Mouse (Mus musculus): ENCODE measurements around the gene BC030867.

Gene BC030867

DNA sequence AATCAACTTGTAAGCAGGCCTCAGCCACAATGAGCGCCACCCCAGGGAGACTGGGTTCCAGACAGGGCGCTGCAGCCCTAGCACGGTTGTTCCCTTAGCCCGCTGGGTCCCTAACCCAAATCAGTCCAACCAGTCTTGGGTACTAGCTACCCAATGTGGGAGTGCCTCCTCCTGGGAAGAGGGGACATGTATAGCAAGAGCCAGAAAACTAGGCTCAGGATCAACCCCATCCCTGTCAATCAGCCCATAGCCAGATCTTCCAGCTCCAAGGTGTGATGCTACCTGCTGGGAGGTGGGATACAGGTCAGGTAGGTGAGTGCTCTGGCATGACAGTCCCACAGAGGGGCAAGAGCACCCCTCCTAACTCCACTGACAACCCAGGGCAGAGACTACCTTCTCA is 41.5 kb downstream of the BC030867 start:
- DNase-seq (ENCODE audit: low read depth, low spot score) = no peak

DNA sequence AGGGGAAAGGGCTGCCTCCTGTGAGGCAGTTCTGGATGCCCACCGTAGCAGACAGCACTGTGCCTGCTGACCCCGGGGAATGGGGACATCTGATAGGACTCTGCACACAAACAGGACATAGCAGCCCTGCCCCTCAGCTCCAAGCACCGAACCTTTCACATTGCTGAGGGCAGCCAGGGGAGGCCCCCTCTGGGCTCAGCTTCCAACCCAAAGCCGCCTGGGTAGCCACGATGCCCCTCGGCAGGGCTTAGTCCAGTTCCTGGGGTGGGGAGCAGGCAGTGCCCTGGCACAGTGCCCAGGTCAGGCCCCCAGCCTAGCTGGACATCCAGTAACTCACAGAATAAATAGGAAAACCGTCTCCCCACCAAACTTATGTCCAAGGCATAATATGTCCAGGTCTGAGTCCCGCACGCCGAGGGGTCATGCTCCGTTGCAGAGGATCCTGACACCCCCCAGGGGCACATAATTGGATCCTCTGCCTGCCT is 42.4 kb downstream of the BC030867 start:
- DNase-seq (ENCODE audit: low read depth, low spot score) = no peak

DNA sequence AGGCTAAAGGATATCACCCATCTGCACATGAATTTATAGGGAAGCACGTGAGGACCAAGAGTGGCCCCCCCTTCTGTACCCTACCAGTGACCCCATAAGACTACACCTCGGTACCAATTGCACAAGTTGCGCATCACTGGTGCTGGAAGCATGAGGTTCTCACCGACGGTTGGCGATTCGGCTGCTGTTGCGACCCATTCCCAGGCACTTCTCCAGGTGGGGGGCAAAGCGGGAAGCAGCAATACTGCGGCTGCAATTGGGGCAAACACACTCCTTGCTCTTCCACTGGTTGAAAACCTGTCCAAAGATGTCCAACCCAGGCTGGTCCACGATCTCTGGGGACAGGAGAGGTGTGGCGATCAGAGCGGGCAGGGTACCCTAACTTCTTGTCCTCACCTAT is 45.3 kb downstream of the BC030867 start:
- no peak for DNase-seq (ENCODE audit: low read depth, low spot score)

DNA sequence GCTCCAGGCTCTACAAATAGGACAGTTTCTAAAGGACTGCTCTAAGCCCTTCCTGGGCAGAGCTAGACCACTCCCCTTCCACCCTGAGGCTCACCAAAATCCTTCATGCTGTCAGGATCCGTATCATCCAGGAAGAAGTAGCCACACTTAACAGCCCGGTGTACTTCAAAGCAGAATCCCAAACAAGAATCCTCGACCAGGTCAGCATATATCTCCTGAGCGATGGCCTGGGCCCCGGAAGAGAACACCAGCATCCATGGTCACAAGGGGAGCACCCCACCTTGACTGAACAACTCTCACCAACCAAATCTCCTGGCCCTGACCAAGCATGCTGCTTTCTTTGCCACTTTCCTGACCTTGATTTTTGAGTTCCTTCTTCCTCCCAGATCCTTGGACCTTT is 45.7 kb downstream of the BC030867 start:
- DNase-seq (ENCODE audit: low read depth, low spot score) = no peak

DNA sequence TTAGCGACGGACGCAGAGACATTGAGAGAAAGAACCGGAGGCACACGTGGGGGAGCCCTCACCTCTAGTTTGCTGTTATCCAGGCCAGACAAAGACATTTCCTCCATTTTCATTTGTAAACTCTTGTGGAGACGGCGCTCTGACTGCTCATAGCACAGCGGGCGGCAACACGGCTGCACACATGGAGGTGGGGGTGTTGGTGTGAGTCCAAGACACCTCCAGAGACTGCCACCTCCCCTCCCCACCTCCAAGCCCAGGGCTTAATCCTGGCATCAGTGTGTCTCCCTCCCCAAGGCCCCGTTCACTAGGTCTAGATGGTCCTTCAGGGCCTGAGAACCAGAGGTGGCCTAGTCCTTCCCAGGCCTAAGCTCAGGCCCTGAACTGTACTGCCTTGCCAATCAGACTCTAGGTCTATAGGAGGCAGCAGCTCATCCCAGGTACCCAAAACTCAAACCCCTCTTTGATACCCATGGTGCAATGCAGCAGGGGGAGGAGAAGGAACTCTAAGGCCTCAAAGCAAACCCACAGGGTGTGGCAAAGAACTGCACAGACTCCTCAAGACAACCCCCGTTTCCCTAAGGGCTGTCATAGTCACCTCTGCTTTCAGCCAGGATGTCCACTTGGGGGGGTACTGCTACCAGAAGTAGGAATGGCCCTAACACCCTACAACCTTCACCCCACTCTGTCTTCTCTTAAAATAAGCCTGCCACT is 46.4 kb downstream of the BC030867 start:
- DNase-seq (ENCODE audit: low read depth, low spot score) = peak; percentile 70

DNA sequence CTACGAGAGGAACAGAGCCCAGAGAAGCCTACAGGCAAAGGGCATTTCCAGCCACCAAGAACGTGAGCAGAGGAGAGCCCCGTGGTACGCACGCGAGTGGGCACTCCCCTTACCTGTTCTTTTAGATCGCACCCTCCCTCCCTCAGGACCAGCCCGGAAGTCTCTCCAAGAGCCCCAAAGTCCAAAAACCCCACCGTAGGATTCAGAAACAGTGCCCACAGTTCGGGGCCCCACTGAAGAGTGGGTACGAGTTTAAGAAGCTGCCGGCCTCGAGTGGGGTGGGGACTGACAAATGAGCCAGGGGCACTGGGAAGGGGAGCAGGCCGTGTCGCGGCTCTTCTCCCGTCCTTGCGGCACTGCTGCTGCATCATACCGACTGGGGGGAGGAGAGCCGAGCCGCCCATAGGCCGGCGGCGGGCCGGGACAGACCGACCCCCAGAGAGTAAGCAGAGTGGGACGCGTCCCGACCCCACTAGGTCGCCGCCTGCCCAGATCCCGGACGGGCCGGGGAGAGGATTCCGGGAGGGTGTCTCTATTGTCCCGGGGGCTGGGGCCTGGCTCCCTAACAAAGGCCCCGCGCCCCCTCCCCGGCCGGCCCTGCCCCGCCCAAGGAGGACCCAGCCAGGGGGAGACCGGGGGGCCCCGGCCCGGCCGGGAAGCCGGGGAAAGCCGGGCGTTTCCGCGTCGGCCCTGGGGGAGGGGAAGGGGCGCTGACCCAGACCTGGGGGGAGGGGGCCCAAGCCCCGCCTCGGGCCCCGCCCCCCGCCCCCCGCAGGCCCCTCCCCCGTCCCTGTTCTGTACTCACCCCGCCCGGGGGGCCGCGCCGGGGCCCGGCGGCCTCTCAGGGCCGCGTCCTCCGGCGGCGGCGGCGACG is 47.2 kb downstream of the BC030867 start:
- peak; percentile 58 for DNase-seq (ENCODE audit: low read depth, low spot score)

DNA sequence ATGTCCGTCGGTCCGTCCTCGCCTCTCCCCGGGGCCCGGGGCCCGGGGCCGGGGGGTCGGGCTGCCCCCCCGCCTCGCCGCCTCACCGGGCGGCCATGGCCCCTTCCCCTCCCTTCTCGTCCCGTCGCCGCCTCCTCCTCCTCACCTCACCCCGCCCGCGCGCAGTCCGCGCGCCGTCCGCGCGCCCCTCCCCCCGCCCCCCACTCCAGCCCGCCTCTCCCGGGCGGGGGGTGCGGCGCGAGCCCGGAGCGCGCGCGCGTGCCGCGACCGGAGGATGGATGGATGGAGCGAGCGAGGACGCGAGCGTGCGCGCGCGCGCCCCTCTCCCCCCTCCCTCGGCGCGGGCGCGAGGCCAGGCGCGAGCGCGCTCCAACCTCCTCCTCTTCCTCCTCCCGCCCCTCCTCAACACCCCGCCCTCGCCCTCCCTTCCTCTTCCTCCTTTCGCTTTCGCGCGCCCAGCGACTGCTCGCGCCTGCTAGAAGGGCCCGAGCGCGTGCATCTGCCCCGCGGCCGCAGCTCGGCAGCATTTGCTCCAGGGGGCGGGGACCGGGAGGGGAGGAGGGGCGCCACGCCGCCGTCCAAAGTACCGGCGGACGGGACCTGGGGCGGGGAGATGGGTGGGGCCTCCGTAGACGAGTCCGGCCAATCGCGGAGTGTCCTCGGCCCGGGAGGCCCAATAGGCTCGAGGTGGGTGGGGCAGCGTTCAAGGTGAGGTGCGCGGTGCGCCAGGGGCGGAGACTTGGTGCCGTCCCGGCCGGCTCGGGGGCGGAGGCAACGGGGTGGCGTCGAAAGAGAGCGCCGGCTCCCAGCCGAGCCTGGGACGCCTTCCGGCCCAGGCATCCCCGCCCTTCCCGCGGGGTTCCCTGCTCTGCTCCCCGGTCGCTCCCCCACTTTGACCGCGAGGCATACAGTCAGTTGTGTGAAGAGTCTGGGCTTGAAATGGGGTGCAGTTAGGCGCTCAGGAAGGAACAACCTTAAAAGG is 48.1 kb downstream of the BC030867 start, which contains the start of gene Atxn7l3:
TSS of gene Atxn7l3 (minus strand) at position 141 of the 982 bp plus-strand sequence.
- peak; percentile 100 for DNase-seq (ENCODE audit: low read depth, low spot score)

DNA sequence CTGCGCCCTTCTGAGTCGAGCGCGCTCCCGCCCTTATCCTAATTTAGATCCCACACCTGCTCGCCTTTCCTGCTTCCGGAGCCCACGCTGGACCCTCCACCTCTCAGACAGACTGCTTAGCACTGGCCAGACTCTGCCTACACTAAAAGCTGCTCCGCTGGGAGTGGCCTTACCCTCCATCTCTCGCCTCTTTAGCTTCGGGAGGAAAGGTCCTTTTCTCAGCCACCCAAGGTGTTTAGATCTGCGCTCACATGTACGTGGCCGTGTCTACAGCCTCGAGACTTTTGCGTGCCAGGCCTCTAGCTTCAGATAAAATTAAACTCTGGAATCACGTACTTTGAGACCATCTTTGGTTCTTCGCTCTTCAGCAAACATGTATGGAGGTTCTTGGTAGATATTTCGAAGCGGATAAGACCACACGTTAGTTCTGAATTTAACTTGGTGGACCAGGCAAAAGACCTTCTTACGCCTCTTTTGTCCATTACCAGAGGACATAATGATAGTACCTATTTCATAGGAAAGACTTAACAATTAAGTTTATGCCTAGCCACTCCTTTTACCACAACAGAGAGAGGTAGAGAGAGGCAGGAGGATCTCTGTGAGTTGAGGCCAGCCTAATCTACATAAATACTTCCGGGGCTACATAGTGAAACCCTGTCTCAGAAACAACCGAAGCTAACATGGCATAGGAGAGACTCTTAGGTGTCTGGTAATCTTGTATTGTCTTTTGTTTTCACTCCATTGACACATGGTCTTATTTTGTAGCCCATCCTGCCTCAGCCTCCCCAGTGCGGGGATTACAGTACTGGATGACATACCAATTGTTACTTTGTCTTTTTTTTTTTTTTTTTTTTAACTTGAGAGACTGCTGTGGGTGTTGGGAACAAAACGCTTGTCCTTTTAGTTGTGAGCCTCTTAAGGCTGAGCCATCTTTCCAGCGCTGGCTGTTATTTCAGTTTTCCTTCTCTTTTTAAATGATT is 49.2 kb downstream of the BC030867 start:
- DNase-seq (ENCODE audit: low read depth, low spot score) = no peak

DNA sequence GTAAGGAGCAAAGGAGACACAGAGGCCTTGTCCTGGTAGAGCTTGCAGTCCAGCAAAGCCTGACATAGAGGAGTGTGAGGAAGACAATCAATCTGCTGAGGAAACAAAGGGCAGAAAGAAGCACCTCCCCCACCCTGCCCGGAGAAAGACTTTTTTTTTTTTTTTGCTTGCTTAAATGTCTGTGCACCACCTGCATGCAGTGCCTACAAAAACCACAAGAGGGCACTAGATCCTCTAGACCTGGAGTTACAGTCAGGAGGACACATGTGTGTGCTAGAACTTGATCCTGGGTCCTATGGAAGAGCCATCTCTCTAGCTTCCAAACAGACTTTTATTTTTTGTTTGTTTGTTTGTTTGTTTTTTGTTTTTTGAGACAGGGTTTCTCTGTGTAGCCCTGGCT is 51.2 kb downstream of the BC030867 start:
- DNase-seq (ENCODE audit: low read depth, low spot score) = peak; percentile 93

DNA sequence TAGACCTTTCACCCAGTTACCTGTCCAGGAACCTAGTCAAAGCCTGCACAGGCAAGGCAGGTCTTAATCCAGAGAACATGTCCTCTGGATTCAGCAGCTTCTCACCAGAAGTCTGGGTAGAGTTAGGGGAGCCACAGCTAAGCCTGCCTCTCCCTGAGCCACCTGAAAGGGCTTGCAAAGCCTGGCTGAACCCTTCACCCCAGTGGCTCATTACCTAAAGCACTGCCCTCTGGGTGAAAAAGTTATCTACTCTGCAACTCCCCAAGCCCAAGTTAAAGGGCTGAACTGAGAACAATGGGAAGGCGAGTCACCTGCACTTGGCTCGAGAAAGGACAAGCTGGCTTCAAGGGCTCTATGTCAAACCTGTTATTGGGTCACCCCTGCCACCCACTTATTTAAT is 55.5 kb downstream of the BC030867 start:
- peak; percentile 56 for DNase-seq (ENCODE audit: low read depth, low spot score)

DNA sequence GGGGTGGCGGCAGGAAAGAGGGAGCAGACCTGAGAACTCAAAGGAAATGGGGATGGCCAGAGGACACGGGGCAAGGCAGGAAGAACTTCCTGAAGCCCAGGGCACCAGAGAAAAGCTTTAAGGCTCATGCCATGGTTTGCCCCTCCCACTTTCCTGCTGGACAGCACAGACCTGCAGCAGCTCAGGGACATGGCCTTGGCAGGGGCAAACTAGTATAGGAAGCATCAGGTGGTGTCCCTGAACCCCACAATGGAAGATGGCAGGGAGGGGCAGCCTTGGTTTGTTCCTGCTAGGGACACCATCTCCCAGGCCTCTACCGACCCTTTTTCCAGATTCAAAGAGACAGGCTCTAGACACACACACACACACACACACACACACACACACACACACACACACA is 56.7 kb downstream of the BC030867 start:
- no peak for DNase-seq (ENCODE audit: low read depth, low spot score)

DNA sequence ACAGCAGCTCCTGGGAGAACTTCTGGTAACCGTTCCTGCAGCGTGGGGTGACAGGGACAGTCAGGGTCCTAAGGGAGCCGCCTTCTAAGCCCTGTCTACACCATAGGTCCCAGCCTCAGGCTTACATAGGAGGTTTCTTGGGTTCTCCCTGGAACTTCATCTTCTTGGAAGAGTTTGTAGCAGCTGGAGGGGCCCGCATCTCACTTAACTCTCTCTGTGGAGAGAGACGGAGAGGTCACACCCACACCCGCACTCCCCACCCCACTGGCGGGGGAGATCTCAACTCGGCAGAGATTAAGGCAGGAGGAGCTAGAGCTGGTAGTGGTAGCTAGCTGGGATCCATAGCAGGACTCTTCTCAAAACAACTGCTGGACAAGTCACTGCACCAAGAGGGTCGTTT is 59.4 kb downstream of the BC030867 start:
- DNase-seq (ENCODE audit: low read depth, low spot score) = no peak

DNA sequence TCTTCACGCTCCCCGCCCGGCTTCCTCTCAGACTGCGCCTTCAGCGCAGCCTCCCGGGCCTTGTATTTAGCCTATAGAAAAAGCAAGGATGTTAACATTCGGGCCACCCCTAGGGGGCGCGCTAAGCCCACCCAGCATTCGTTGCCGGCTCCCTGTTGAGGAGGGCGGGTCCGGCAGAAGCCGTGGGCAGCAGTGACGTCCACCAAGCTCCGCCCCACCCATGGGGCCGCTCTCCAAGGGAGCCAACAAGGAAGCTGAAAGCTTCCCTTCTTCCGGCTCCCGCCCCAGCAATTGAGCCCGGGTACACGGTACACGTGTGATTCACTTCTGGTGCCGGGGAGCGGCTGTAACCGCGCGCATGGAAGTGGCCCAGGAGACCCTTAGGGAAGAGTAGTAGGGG is 60.3 kb downstream of the BC030867 start:
- peak; percentile 96 for DNase-seq (ENCODE audit: low read depth, low spot score)

DNA sequence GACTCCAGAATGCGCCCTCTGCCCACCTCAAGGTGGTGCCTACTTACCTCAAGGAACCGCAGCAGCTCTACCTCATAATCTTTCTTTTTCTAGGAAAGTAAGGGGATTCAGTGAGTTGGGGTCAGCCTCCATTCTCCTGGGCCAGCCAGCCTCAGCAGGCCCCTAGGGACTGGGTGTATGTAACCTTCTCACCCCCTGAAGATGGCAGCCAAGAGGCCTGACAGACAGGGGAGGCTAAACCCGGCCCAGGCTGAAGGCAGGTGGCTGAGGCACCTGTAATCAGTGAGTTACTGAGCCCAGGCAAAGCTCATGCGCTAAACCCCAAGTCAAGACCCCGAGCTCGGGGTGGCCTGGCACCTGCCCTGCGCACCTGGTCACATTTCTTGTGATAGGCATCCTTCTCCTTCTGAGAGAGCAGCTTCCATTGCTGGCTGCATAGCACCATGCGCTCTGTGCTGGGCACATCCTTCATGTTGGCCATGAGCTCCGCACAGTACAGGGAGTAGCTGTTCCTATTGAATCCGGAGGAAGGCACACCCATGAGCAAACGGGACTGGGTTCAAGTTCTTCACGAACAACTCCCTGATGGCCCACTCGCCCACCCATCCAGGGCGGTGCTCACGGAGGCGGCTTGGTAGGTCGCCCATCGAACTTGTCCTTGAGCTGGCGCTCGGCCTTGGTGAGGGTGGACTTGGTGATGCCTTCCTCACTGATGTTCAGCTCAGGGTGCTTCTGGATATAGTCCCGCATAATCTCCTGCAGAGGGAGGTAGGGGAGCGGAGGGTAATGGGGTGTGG is 61.3 kb downstream of the BC030867 start:
- no peak for DNase-seq (ENCODE audit: low read depth, low spot score)

DNA sequence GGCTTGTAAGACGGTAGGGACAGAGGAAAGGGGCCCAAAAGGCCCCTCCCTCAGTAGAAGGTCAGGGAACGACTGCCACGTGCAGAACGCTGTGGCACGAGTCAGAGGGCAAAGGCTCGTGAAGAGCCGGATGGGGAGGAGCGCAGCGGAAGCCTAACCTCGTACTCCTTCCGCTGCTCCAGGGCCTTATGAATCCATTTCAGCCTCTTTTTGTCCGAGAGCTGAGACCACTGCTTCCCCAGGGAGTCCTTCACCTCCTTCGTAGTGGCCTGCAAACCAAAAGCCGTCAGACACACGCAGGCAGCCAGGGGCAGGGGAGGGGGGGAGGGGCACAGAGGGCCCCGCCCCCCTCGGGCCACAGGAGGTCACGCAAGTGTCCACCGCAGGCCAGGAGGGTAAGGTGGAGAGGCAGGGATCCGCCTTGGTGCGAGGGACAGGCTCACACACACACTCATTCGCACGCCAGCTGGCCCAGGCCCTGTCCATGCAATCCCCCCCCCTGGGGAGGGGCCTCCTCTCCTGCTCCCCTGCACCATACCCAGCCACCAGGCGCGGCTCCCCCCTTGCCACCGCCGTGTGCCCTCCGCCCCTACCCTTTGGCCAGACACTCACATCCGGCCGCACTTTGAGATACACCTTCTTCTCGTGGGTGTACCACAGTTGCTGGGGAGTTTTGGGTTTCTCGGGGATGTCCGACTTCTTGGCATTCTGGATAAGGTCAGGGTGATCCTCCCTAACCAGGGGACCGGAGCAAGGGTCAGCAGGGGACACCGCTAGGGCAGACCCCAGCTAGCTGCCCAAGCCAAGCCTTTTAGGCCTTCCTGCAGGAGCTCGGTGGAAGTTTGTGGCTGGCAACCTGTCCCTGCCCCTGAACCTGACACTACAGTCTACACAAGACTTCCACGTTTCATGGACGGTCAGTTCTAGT is 62.4 kb downstream of the BC030867 start:
- DNase-seq (ENCODE audit: low read depth, low spot score) = peak; percentile 62

DNA sequence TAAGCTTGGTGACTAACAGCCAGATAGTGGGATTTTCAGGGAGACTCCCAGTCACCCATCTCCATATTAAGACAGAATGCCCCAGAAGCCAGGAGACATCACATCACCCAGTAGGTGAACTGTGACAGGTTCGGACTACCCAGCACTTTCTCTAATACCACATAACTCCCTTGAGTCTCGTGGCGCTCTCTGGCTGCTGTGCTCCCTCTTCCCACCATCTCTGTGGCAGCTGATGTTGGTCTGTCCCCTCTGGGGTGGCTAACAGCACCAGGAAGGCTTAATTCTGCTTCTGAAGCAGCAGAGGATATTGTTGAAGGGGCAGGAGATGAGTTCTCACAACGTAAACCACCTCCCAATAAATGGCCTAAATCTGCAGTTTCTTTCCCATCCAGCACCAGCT is 63.3 kb downstream of the BC030867 start:
- DNase-seq (ENCODE audit: low read depth, low spot score) = no peak

DNA sequence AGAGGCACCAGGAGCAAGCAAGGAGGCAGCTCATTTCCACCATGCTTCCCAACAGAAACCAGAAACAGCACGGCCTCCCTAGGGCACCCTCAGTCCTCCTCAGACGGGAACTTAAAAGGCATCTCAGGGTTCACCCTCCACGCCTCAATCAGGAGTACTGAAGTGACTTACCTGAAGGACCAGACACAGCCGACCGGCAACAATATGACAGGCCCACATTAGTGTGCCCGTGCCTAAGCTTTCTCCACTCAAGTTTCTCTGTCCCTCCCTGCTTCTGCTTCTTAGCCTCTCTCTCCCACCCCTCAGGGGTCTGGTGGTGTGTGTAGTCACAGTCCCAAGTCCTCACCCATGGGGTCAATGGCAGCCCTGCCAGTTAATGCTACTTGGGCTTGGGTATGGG is 63.9 kb downstream of the BC030867 start:
- no peak for DNase-seq (ENCODE audit: low read depth, low spot score)

DNA sequence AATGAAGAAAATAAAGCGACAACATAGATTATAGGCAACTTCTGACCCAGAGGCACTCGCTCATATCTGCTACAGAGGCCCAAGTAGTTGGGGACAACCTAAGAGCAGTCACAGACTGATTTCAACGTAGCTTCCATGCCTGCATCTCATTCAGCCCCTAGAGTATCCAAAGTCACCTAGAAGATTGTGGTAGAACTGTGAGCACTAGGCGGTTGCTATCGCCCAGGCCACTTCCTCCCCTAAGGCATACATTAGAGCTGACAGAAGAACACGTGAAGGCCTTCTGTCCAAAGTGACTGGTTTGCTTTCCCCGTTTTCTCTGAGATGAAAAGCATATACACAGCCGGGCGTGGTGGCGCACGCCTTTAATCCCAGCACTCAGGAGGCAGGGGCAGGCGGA is 65.6 kb downstream of the BC030867 start:
- DNase-seq (ENCODE audit: low read depth, low spot score) = no peak

All from ZHBTc4 (cell line).